Mouse (Mus musculus): ENCODE data around the gene Gpr179. TPM values are rescaled to one million over a fixed set of nuclear protein-coding genes. Genes with fewer than 3 reads are reported as not detected.

The Gpr179 gene
- polyA plus RNA-seq, 1 experiment from 2014 or later = 0.12 TPM

DNA sequence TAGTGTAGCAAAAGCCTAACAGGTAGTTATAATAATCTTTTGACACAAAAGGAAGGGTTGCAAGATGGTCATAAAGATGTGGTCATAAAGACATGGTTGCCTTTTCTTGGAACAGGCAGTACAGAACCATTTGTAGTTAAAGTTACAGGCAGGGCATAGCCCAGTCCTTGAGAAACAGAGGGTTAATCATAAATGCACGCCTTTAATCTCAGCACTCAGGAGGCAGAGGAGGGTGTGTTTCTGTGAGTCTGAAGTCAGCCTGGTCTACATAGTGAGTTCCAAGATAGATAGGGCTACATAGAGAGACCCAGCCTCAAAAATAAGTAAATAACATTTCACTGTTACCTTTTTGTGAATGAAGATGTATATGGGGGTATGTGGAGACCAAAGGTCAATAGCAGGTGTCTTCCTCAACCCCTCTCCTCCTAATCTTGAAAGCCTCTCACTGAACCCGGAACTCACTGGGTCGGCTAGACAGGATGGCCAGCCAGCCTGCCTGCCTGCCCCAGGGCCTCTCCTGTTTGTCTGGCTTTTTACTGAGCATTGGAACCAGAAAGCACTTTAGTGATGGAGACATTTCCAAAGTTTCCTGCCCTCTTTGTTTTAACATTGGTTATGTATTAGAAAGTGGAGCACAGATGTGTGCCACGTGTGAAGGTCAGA lies 1.2 kb upstream of the Gpr179 start:
- Histone ChIP-seq H3K4me3 (no peak overlapping the region), H3K36me3 (no peaks in the 10 kb centered on the region), H3K27me3 (no peaks in the 10 kb centered on the region), H3K4me1 (replicated peaks) (peaks cover 31% of the 10 kb centered on the region), H3K4me2 (no peak overlapping the region), H3K9ac (no peak overlapping the region), H3K9me3 (no peaks in the 10 kb centered on the region), H3K27ac (replicated peaks) (no peak overlapping the region)
- no peak for ATAC-seq (ENCODE audit: low FRiP score, low read depth)
- WGBS = 81% methylated on average over 4 of the region's 4 CpGs

DNA sequence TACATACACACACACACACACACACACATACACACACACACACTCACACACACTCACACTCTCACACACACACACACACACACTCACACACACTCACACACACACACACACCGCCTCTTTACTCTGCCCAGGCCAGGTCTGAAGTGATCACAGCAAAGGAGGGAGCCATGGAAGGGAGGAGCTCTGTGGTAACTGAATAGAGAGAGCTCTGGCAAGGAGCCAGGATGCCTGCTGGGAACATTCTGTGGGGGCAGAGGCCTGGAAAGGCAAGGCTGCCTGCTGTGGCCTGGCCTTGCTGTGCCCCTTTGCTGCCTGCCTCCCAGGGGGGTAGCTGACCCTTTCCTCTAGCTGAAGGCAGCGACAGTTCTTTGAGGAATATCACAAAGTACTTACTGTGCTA lies 1.8 kb downstream of the Gpr179 start:
- ATAC-seq (ENCODE audit: low FRiP score, low read depth) = peak; percentile 58; the same call in 1 of the 2 replicates
- no peak overlapping the region for H3K9ac ChIP-seq
- 6% methylated on average over 2 of the region's 2 CpGs for WGBS

DNA sequence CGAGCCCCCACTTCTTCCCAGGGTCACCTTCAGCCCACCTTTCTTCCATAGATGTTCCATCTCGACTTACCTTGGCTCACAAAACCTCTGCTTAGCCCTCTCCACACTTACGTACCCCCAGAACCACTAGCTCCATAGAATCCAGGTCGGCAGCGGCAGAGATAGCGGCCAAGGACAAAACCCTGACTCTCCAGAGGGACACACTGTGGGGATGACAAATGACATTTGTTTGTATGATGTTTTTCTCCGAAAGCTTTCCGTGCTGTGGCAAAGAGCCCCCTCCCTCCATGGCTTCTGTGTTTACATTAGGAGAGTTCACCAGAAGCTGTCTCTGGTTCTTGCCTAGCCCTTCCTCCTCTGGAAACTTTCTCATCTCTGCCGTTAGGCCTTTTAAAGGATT lies 4.6 kb downstream of the Gpr179 start:
- ATAC-seq (ENCODE audit: low FRiP score, low read depth) = no peak
- Histone ChIP-seq H3K4me3 (no peak overlapping the region), H3K9ac (no peak overlapping the region), H3K36me3 (no peaks in the 10 kb centered on the region), H3K27ac (replicated peaks) (no peak overlapping the region), H3K4me2 (no peak overlapping the region), H3K27me3 (no peaks in the 10 kb centered on the region), H3K4me1 (replicated peaks) (peaks cover 33% of the 10 kb centered on the region), H3K9me3 (no peaks in the 10 kb centered on the region)
- 83% methylated on average over 9 of the region's 9 CpGs for WGBS

More for the DNA sequence above, 1.8 kb downstream of the Gpr179 start:
- peak overlapping the region; percentile 50 for H3K27ac ChIP-seq (replicated peaks)
- H3K4me3 ChIP-seq = no peak overlapping the region
- H3K9me3 ChIP-seq = no peaks in the 10 kb centered on the region
- peaks cover 31% of the 10 kb centered on the region for H3K4me1 ChIP-seq (replicated peaks)
- no peak overlapping the region for H3K4me2 ChIP-seq
- no peaks in the 10 kb centered on the region for H3K27me3 ChIP-seq
- H3K36me3 ChIP-seq = no peaks in the 10 kb centered on the region

DNA sequence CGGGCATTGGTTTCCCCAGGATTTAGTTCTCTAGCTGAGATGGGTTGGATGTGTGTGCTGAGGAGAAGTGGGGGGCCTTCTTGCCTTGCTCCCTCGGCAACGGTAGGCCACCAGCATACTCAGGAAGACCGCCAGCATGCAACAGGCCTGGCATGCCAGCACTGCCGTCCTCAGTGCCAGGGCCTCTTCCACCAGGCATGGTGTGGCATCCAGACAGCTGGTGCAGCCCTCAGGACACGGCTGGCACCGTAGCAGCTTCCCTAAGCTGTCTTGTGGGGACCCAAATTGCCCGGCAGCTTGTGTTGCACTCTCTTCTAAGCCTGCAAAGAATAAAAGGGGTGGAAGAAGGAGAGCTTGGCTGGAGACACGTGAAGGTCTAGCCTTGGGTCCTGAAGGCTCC lies 5.5 kb downstream of the Gpr179 start:
- no peaks in the 10 kb centered on the region for H3K36me3 ChIP-seq
- H3K27ac ChIP-seq (replicated peaks) = no peak overlapping the region
- no peak overlapping the region for H3K4me2 ChIP-seq
- peaks cover 25% of the 10 kb centered on the region for H3K4me1 ChIP-seq (replicated peaks)
- H3K4me3 ChIP-seq = no peak overlapping the region
- ATAC-seq (ENCODE audit: low FRiP score, low read depth) = no peak
- no peaks in the 10 kb centered on the region for H3K27me3 ChIP-seq
- no peaks in the 10 kb centered on the region for H3K9me3 ChIP-seq
- 66% methylated on average over 9 of the region's 9 CpGs for WGBS
- no peak overlapping the region for H3K9ac ChIP-seq

- H3K27me3 ChIP-seq = no peaks in the 10 kb centered on the region
- no peak overlapping the region for H3K4me3 ChIP-seq
- H3K36me3 ChIP-seq = no peaks in the 10 kb centered on the region
- no peak overlapping the region for H3K4me2 ChIP-seq
- WGBS = 81% methylated on average over 10 of the region's 10 CpGs
- H3K4me1 ChIP-seq (replicated peaks) = peaks cover 15% of the 10 kb centered on the region
- H3K9ac ChIP-seq = no peak overlapping the region
- H3K27ac ChIP-seq (replicated peaks) = no peak overlapping the region
- H3K9me3 ChIP-seq = no peaks in the 10 kb centered on the region
- no peak for ATAC-seq (ENCODE audit: low FRiP score, low read depth)
Measured at GRCm38 (mm10) chr11:97345446-97345845, 6.4 kb downstream of the Gpr179 start.

- WGBS = 36% methylated on average over 17 of the region's 17 CpGs
- Histone ChIP-seq H3K4me2 (no peak overlapping the region), H3K4me3 (no peak overlapping the region), H3K27me3 (no peaks in the 10 kb centered on the region), H3K36me3 (no peaks in the 10 kb centered on the region), H3K27ac (replicated peaks) (no peak overlapping the region), H3K9ac (no peak overlapping the region), H3K4me1 (replicated peaks) (peaks cover 10% of the 10 kb centered on the region), H3K9me3 (no peaks in the 10 kb centered on the region)
- ATAC-seq (ENCODE audit: low FRiP score, low read depth) = no peak
Measured at GRCm38 (mm10) chr11:97343619-97344018, 8.3 kb downstream of the Gpr179 start.

- Histone ChIP-seq H3K4me3 (no peak overlapping the region), H3K4me2 (no peak overlapping the region), H3K4me1 (replicated peaks) (peaks cover 14% of the 10 kb centered on the region), H3K27me3 (no peaks in the 10 kb centered on the region), H3K9me3 (no peaks in the 10 kb centered on the region), H3K9ac (no peak overlapping the region), H3K27ac (replicated peaks) (no peak overlapping the region), H3K36me3 (no peaks in the 10 kb centered on the region)
- 47% methylated on average over 8 of the region's 8 CpGs for WGBS
- ATAC-seq (ENCODE audit: low FRiP score, low read depth) = no peak
Measured at GRCm38 (mm10) chr11:97343175-97343574, 8.7 kb downstream of the Gpr179 start.

GRCm38 (mm10) chr11:97338977-97339315 lies 12.9 kb downstream of the Gpr179 start:
- WGBS = 45% methylated on average over 17 of the region's 17 CpGs
- peak overlapping the region; percentile 31 for H3K4me2 ChIP-seq

GRCm38 (mm10) chr11:97338302-97338976 lies 13.4 kb downstream of the Gpr179 start:
- ATAC-seq (ENCODE audit: low FRiP score, low read depth) = peak; percentile 54; the same call in 1 of the 2 replicates
- no peak overlapping the region for H3K9ac ChIP-seq
- H3K27me3 ChIP-seq = no peaks in the 10 kb centered on the region
- WGBS = 45% methylated on average over 21 of the region's 21 CpGs
- peaks cover 10% of the 10 kb centered on the region for H3K4me1 ChIP-seq (replicated peaks)
- peak overlapping the region; percentile 51 for H3K27ac ChIP-seq (replicated peaks)
- H3K36me3 ChIP-seq = no peaks in the 10 kb centered on the region
- peak overlapping the region; percentile 31 for H3K4me2 ChIP-seq
- no peak overlapping the region for H3K4me3 ChIP-seq
- H3K9me3 ChIP-seq = no peaks in the 10 kb centered on the region

More at GRCm38 (mm10) chr11:97338977-97339315, 12.9 kb downstream of the Gpr179 start:
- no peak; the same call in 1 of the 2 replicates for ATAC-seq (ENCODE audit: low FRiP score, low read depth)
- Histone ChIP-seq H3K4me3 (no peak overlapping the region), H3K4me1 (replicated peaks) (peaks cover 14% of the 10 kb centered on the region), H3K27ac (replicated peaks) (peak overlapping the region; percentile 51), H3K27me3 (no peaks in the 10 kb centered on the region), H3K36me3 (no peaks in the 10 kb centered on the region), H3K9ac (no peak overlapping the region), H3K9me3 (no peaks in the 10 kb centered on the region)

DNA sequence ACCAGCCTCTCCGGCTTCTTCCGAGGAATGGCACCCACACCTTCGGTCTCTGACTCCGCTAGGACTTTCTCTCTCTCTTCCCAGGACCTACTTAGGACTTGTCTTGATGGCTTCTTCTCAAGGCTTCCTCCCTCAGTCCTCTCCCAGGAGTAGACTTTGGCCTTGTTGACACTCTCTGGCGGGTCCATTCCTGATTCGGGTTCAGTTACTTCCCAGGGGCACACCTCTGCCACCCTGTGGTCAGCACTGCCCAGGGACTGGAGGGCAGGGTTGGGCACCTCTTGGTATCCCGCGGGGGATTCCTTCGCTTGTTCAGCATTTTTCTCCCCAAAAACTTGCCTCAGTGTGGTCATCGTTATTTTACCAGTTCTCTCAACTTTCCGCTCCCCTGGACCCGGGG lies 14.5 kb downstream of the Gpr179 start:
- H3K9me3 ChIP-seq = no peaks in the 10 kb centered on the region
- H3K4me2 ChIP-seq = no peak overlapping the region
- no peak for ATAC-seq (ENCODE audit: low FRiP score, low read depth)
- H3K9ac ChIP-seq = no peak overlapping the region
- H3K4me3 ChIP-seq = no peak overlapping the region
- WGBS = 87% methylated on average over 12 of the region's 12 CpGs
- no peak overlapping the region for H3K27ac ChIP-seq (replicated peaks)
- H3K36me3 ChIP-seq = no peaks in the 10 kb centered on the region
- H3K4me1 ChIP-seq (replicated peaks) = peaks cover 9% of the 10 kb centered on the region
- no peaks in the 10 kb centered on the region for H3K27me3 ChIP-seq

DNA sequence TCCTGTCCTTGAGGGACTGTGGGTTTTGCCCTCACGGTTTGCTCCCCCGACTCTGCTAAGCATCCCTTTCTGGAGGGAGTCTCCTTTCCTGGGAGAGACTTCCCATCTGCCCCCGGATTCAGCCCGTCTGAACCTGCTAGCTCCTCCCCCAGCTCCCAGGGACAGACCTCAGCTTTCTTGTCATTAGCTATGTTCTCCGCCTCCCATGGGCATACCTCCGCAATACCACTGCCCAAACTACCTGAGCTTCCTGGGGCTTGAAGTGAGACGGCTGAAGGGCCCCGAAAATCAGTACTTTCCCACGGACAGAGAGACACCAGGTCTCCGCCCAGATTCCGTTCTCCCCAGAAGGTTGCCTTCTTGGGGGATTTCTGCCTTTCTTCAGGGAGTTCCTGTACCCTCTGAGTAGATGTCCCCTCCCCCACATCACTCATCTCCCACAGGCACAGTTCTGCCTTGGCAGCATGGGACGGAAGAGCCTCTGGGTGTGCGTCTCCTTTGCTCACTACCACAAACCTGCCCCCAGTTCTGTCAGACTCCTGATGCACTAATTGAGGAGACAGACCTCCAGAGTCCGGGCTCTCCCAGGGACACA lies 15.0 kb downstream of the Gpr179 start:
- WGBS = 67% methylated on average over 14 of the region's 14 CpGs
- Histone ChIP-seq H3K9ac (no peak overlapping the region), H3K27ac (replicated peaks) (no peak overlapping the region), H3K36me3 (no peaks in the 10 kb centered on the region), H3K4me2 (no peak overlapping the region), H3K9me3 (no peaks in the 10 kb centered on the region), H3K27me3 (no peaks in the 10 kb centered on the region), H3K4me3 (no peak overlapping the region), H3K4me1 (replicated peaks) (peaks cover 9% of the 10 kb centered on the region)
- no peak for ATAC-seq (ENCODE audit: low FRiP score, low read depth)

DNA sequence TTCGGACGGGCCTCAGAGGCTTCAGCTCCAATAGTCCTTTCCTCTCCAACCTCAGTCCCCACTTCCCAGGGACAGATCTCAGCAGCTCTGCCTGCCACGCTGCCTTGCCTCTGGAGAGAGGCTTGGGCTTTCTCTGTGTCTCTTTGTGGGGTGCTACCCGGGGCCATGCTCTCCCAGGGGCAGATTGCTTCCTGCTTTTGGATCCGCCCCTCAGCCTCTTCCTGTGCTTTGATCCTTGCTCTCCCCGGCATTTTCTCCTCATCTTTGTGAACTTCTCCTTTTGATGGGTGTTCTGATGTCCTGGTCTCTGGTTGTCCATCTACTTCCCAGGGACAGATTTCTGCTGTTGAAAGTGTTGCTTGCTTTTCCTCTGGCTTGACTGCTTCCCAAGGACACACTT lies 15.6 kb downstream of the Gpr179 start:
- H3K4me2 ChIP-seq = no peak overlapping the region
- peaks cover 9% of the 10 kb centered on the region for H3K4me1 ChIP-seq (replicated peaks)
- H3K4me3 ChIP-seq = no peak overlapping the region
- H3K9ac ChIP-seq = no peak overlapping the region
- H3K36me3 ChIP-seq = no peaks in the 10 kb centered on the region
- H3K27ac ChIP-seq (replicated peaks) = no peak overlapping the region
- 60% methylated on average over 6 of the region's 6 CpGs for WGBS
- no peak for ATAC-seq (ENCODE audit: low FRiP score, low read depth)
- no peaks in the 10 kb centered on the region for H3K9me3 ChIP-seq
- no peaks in the 10 kb centered on the region for H3K27me3 ChIP-seq
